ENCODE assay signal across 10 mouse cellular contexts in genomic region chr19:18890216-18890615, GRCm38 (mm10).
DNase-seq lines count a peak whose midpoint lies in the region; ATAC-seq and TF ChIP-seq lines count a peak whose summit lies in the region.
"Had no signal": no experiment of that assay in that cellular context is flagged by ENCODE, and none has a peak within 500 bp of the region (broad histone marks: within the 10 kb centered on the region; RNA-seq: fewer than 3 reads in every experiment).

No protein-coding gene starts in this region.

- H3K4me2 ChIP-seq in intestine, embryonic 14.5 days (ENCODE audit: low read length) = no peak overlapping the region
- no peak overlapping the region for H3K4me2 ChIP-seq in neural tube, embryonic 15.5 days
- no peak overlapping the region for H3K4me2 ChIP-seq in liver, embryonic 12.5 days

- peak overlapping the region; percentile 89 for H3K27ac ChIP-seq in layer of hippocampus, adult 2 months
- H3K27ac ChIP-seq in intestine, embryonic 14.5 days (ENCODE audit: low read depth) = no peak overlapping the region
- peak overlapping the region; percentile 63 for H3K27ac ChIP-seq in neural tube, embryonic 15.5 days (replicated peaks)
- no peak overlapping the region for H3K27ac ChIP-seq in liver, embryonic 12.5 days

- no peak for TF ChIP-seq CTCF in layer of hippocampus, adult 2 months (conservative IDR thresholded peaks at IDR 0.05)

- H3K4me1 ChIP-seq in intestine, embryonic 14.5 days (replicated peaks; ENCODE audit: control insufficient read depth, insufficient read depth, low read length) = peaks cover 5% of the 10 kb centered on the region; the same call in 1 of the 2 replicates
- peaks cover 14% of the 10 kb centered on the region for H3K4me1 ChIP-seq in neural tube, embryonic 15.5 days
- H3K4me1 ChIP-seq in liver, embryonic 12.5 days = no peaks in the 10 kb centered on the region

- no peak for DNase-seq in layer of hippocampus, adult 2 months (ENCODE audit: low spot score in 2 of 2)
- DNase-seq in layer of hippocampus, adult 9-11 months = no peak
- DNase-seq in adrenal gland, postnatal 36 days = peak; percentile 18 to 48
- DNase-seq in intestine, embryonic 14.5 days (ENCODE audit: low spot score) = no peak
- no peak for DNase-seq in frontal cortex, postnatal 36 days (ENCODE audit: low spot score in 2 of 2)
- DNase-seq in heart, adult 18-20 months = no peak
- DNase-seq: cerebellum, adult 9-10 months; lung, adult 2 months had no signal

- H3K9me3 ChIP-seq in intestine, embryonic 14.5 days (ENCODE audit: control insufficient read depth, low read length) = no peaks in the 10 kb centered on the region
- H3K9me3 ChIP-seq in neural tube, embryonic 15.5 days (replicated peaks) = no peaks in the 10 kb centered on the region
- no peaks in the 10 kb centered on the region for H3K9me3 ChIP-seq in liver, embryonic 12.5 days (replicated peaks)

- 80% methylated on average over 4 of the region's 4 CpGs for WGBS in intestine, embryonic 14.5 days
- WGBS in neural tube, embryonic 15.5 days = 77% methylated on average over 4 of the region's 4 CpGs
- WGBS in liver, embryonic 12.5 days (ENCODE audit: insufficient replicate concordance) = 50% methylated on average over 4 of the region's 4 CpGs

- H3K36me3 ChIP-seq in intestine, embryonic 14.5 days (ENCODE audit: control insufficient read depth, insufficient read depth, low read length) = no peaks in the 10 kb centered on the region
- H3K36me3 ChIP-seq in neural tube, embryonic 15.5 days = no peaks in the 10 kb centered on the region
- H3K36me3 ChIP-seq in liver, embryonic 12.5 days = no peaks in the 10 kb centered on the region

- 0 out of 2 replicates have a peak, but pooled peaks have one; percentile 8 for ATAC-seq in intestine, embryonic 14.5 days (replicated peaks; ENCODE audit: low FRiP score, low TSS enrichment, low read depth)
- ATAC-seq in neural tube, embryonic 15.5 days (ENCODE audit: low FRiP score) = no peak
- ATAC-seq in liver, embryonic 12.5 days = no peak

- no peak overlapping the region for H3K4me3 ChIP-seq in layer of hippocampus, adult 2 months
- no peak overlapping the region for H3K4me3 ChIP-seq in intestine, embryonic 14.5 days (ENCODE audit: low read depth, low read length)
- H3K4me3 ChIP-seq in neural tube, embryonic 15.5 days (replicated peaks) = no peak overlapping the region
- H3K4me3 ChIP-seq in liver, embryonic 12.5 days = no peak overlapping the region

- H3K27me3 ChIP-seq in intestine, embryonic 14.5 days (replicated peaks; ENCODE audit: control insufficient read depth, insufficient read depth, low read length) = no peaks in the 10 kb centered on the region
- H3K27me3 ChIP-seq in neural tube, embryonic 15.5 days (replicated peaks) = no peaks in the 10 kb centered on the region
- no peaks in the 10 kb centered on the region; the same call in 1 of the 2 replicates for H3K27me3 ChIP-seq in liver, embryonic 12.5 days (replicated peaks)

- H3K9ac ChIP-seq in intestine, embryonic 14.5 days (ENCODE audit: low read length) = no peak overlapping the region
- H3K9ac ChIP-seq in neural tube, embryonic 15.5 days (replicated peaks) = no peak overlapping the region
- H3K9ac ChIP-seq in liver, embryonic 12.5 days = no peak overlapping the region

Comparison
In these comparisons a context has a peak if more than half of its experiments do, and no peak if none do; other contexts are left out.
1. DNase-seq: peak in adrenal gland, postnatal 36 days (2 of 2); none in layer of hippocampus, adult 2 months (0 of 2), layer of hippocampus, adult 9-11 months (single experiment), intestine, embryonic 14.5 days (single experiment), frontal cortex, postnatal 36 days (0 of 2) and heart, adult 18-20 months (0 of 2).
2. H3K27ac ChIP-seq: peak in layer of hippocampus, adult 2 months (single experiment) and neural tube, embryonic 15.5 days (single experiment); none in intestine, embryonic 14.5 days (single experiment) and liver, embryonic 12.5 days (single experiment).